Mouse (Mus musculus) forebrain, embryonic 14.5 days (tissue): ENCODE results near the gene Arhgap45. TPM values are rescaled to one million over a fixed set of nuclear protein-coding genes. Genes with fewer than 3 reads are reported as not detected.

Experiments
- ATAC-seq: fragments of 200-750 bp; cut with Nextera tagmentation; 2 replicates; pipeline ENCODE4 v1.8.0; 2017; ENCODE audit warnings: mild to moderate bottlenecking, moderate library complexity
- DNase-seq: peaks from one replicate; pipeline ENCODE4 v3.0.0-alpha.2; 2015; ENCODE audit warnings: low spot score
- H3K27ac ChIP-seq: fragments of 300-500 bp; sonication (generic); 2 replicates; pipeline ENCODE4 v1.5.1; 2014; ENCODE audit warnings: low read depth, mild to moderate bottlenecking, control low read depth, low read length, moderate library complexity
- H3K27me3 ChIP-seq: fragments of 300-500 bp; sonication (generic); replicated peaks from 2 replicates; pipeline ENCODE4 v1.6.1; 2014; ENCODE audit warnings: low read length, control low read depth, mixed read lengths; ENCODE audit not compliant: control insufficient read depth, insufficient read depth
- H3K36me3 ChIP-seq: fragments of 300-500 bp; sonication (generic); 2 replicates; pipeline ENCODE4 v1.6.1; 2014; ENCODE audit warnings: low read length, control low read depth; ENCODE audit not compliant: control insufficient read depth, insufficient read depth
- H3K4me1 ChIP-seq: fragments of 300-500 bp; sonication (generic); 2 replicates; pipeline ENCODE4 v1.6.1; 2014; ENCODE audit warnings: antibody characterized with exemption, low read length, control low read depth; ENCODE audit not compliant: control insufficient read depth, insufficient read depth
- H3K4me2 ChIP-seq: fragments of 300-500 bp; sonication (generic); 2 replicates; pipeline ENCODE4 v1.6.1; 2014; ENCODE audit warnings: mild to moderate bottlenecking, control low read depth, low read length
- H3K4me3 ChIP-seq: fragments of 300-500 bp; sonication (generic); 2 replicates; pipeline ENCODE4 v1.5.1; 2014; ENCODE audit warnings: low read depth, low read length, control low read depth
- H3K9ac ChIP-seq: fragments of 300-500 bp; sonication (generic); 2 replicates; pipeline ENCODE4 v1.6.1; 2014; ENCODE audit warnings: mild to moderate bottlenecking, low read length, control low read depth, moderate library complexity
- H3K9me3 ChIP-seq: fragments of 300-500 bp; sonication (generic); replicated peaks from 2 replicates; pipeline ENCODE4 v1.6.1; 2016; ENCODE audit warnings: low read length, control low read depth, mixed read lengths; ENCODE audit not compliant: control insufficient read depth
- WGBS: fragments of 180-500 bp; shearing (Covaris S2); extraction: QIAGEN DNeasy Blood & Tissue Kit; methylation state at CpG from one replicate; pipeline ENCODE4 v1.1.7; 2014; 5-methylcytosine and 5-hydroxymethylcytosine counted together
- polyA plus RNA-seq: library from polyadenylated mRNA; unstranded; fragments of >200 nt; fragmentation: Nextera tagmentation; extraction: Ambion mirVana; gene quantifications from 2 replicates; pipeline ENCODE4 v1.2.1, GENCODE M21; 2014

The Arhgap45 gene
- polyA plus RNA-seq, 1 experiment from 2014 or later = 1.1 TPM

- Histone ChIP-seq H3K4me2 (no peak overlapping the region), H3K27me3 (no peaks in the 10 kb centered on the region), H3K36me3 (peaks cover 53% of the 10 kb centered on the region), H3K9me3 (no peaks in the 10 kb centered on the region), H3K27ac (0 out of 2 replicates have a peak overlapping the region, but pooled peaks have one; percentile 14), H3K4me3 (no peak overlapping the region), H3K9ac (no peak overlapping the region), H3K4me1 (peaks cover 9% of the 10 kb centered on the region)
- ATAC-seq = no peak
- DNase-seq = no peak
- 91% methylated on average over 27 of the region's 27 CpGs for WGBS
These were observed 40.7 kb downstream of the Arhgap45 start for GRCm38 (mm10) chr10:80056976-80057682.

- Histone ChIP-seq H3K4me2 (no peak overlapping the region), H3K27ac (no peak overlapping the region), H3K4me3 (no peak overlapping the region), H3K4me1 (peaks cover 9% of the 10 kb centered on the region), H3K36me3 (peaks cover 60% of the 10 kb centered on the region), H3K9me3 (no peaks in the 10 kb centered on the region), H3K27me3 (no peaks in the 10 kb centered on the region), H3K9ac (no peak overlapping the region)
- ATAC-seq (no peak), DNase-seq (no peak)
- 84% methylated on average over 30 of the region's 30 CpGs for WGBS
These were observed 41.4 kb downstream of the Arhgap45 start for GRCm38 (mm10) chr10:80057683-80058326.

- H3K36me3 ChIP-seq = peaks cover 53% of the 10 kb centered on the region
- H3K4me1 ChIP-seq = no peaks in the 10 kb centered on the region
- ATAC-seq (no peak), DNase-seq (no peak)
- H3K4me2 ChIP-seq = no peak overlapping the region
- no peaks in the 10 kb centered on the region for H3K27me3 ChIP-seq
- WGBS = 88% methylated on average over 5 of the region's 5 CpGs
- H3K9me3 ChIP-seq = no peaks in the 10 kb centered on the region
- no peak overlapping the region for H3K27ac ChIP-seq
- no peak overlapping the region for H3K4me3 ChIP-seq
- no peak overlapping the region for H3K9ac ChIP-seq
These were observed 46.7 kb downstream of the Arhgap45 start for GRCm38 (mm10) chr10:80063104-80063503.

DNA sequence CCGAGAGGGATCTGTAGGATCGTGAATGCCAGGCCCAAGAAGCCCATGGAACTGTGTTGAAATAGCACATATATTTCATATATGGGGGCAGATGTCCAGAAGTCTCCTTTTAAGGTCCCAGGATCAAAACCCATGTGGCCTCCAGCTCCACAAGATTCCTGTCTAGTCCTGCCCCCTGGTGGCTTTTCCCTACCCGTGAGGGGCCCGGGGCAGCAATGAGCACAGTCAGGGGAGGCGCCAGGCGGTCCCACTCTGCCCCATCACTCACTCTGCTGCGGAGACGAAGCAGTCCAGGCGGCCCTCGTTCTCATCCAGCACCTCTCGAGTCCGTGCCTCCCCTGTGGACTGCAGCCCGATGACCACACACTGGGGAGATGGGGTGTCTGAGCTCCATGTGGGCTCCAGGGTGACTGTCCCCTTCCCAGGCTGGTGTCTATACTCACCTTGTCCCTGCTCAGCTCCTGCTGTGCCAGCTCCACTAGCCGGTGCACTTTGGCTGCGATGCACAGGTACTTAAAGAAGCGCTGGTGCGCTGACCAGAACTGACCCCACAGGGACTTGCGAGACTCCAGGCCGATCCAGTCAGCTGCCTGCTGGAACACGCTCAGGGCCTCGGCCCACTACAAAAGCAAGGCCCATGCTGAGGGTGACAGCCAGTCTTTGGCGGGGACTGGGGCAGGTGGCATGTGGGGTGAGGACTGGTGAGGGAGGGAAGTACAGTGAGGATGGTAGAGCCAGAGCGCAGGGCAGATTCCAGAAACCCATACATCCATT lies 47.6 kb downstream of the Arhgap45 start:
- no peak overlapping the region for H3K9ac ChIP-seq
- 79% methylated on average over 23 of the region's 23 CpGs for WGBS
- no peaks in the 10 kb centered on the region for H3K9me3 ChIP-seq
- H3K27me3 ChIP-seq = no peaks in the 10 kb centered on the region
- no peak for DNase-seq
- no peak overlapping the region for H3K27ac ChIP-seq
- ATAC-seq = no peak
- H3K36me3 ChIP-seq = peaks cover 51% of the 10 kb centered on the region
- no peaks in the 10 kb centered on the region for H3K4me1 ChIP-seq
- H3K4me3 ChIP-seq = no peak overlapping the region
- H3K4me2 ChIP-seq = no peak overlapping the region

DNA sequence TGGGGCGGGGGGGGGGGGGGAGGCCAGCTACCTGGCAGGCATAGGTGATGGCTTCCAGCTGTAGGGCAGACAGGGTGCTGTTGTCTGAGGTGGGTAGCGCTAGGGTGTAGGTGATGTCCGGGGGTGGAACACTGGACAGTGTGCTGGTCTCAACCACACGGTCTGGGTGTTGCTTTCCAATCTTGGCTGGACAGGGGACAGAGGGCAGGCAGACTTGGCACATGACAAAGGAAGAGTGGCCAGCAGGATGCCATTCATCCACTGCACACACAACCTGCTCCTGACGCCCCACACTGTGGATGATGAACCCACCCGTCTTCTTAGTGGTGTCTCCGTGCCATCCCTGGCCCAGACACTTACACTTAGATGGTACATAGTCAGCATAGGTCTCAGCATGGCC lies 52.8 kb downstream of the Arhgap45 start:
- Histone ChIP-seq H3K4me3 (no peak overlapping the region), H3K9me3 (no peaks in the 10 kb centered on the region), H3K27me3 (no peaks in the 10 kb centered on the region), H3K36me3 (peaks cover 6% of the 10 kb centered on the region), H3K27ac (no peak overlapping the region), H3K4me2 (no peak overlapping the region), H3K4me1 (no peaks in the 10 kb centered on the region), H3K9ac (no peak overlapping the region)
- DNase-seq (no peak), ATAC-seq (no peak)
- 84% methylated on average over 6 of the region's 7 CpGs for WGBS

- DNase-seq (no peak), ATAC-seq (no peak)
- Histone ChIP-seq H3K36me3 (peaks cover 3% of the 10 kb centered on the region; the same call in 1 of the 2 replicates), H3K27me3 (no peaks in the 10 kb centered on the region), H3K27ac (no peak overlapping the region), H3K4me1 (no peaks in the 10 kb centered on the region), H3K9ac (no peak overlapping the region), H3K9me3 (no peaks in the 10 kb centered on the region), H3K4me2 (no peak overlapping the region), H3K4me3 (no peak overlapping the region)
- WGBS = 92% methylated on average over 4 of the region's 4 CpGs
These were observed 53.5 kb downstream of the Arhgap45 start for GRCm38 (mm10) chr10:80069948-80070450.

GRCm38 (mm10) chr10:80070837-80071515 lies 54.5 kb downstream of the Arhgap45 start:
- Histone ChIP-seq H3K27me3 (no peaks in the 10 kb centered on the region), H3K9me3 (no peaks in the 10 kb centered on the region), H3K4me2 (no peak overlapping the region), H3K4me3 (no peak overlapping the region), H3K9ac (no peak overlapping the region), H3K27ac (no peak overlapping the region), H3K36me3 (no peaks in the 10 kb centered on the region; the same call in 1 of the 2 replicates), H3K4me1 (no peaks in the 10 kb centered on the region)
- WGBS = 64% methylated on average over 9 of the region's 9 CpGs
- ATAC-seq = no peak
- no peak for DNase-seq

DNA sequence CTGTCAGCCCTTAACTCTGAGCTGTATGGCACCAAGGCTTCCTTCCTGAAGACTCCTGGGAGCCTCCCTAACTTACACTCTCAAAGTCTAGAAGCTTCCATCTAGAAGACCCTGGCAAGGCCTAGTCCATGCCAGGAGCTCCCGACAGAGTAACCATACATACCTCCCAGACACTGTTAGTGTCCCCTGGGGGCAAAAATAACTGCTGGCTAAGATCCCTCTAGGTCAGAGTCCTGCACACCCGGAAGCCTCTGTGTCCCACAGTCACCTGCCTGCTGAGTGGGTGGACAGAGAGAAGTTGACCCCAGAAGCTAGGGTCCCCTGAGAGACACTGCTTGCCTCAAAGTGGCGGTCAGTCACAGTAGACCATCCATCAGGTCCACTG lies 55.1 kb downstream of the Arhgap45 start:
- ATAC-seq (no peak), DNase-seq (no peak)
- WGBS = 83% methylated on average over 3 of the region's 3 CpGs
- Histone ChIP-seq H3K9ac (no peak overlapping the region; the same call in 1 of the 2 replicates), H3K4me2 (no peak overlapping the region), H3K27me3 (no peaks in the 10 kb centered on the region), H3K4me1 (no peaks in the 10 kb centered on the region), H3K36me3 (no peaks in the 10 kb centered on the region; the same call in 1 of the 2 replicates), H3K4me3 (no peak overlapping the region), H3K9me3 (no peaks in the 10 kb centered on the region), H3K27ac (no peak overlapping the region)
